Mouse (Mus musculus): ENCODE measurements at regions not wholly inside any gene's neighbourhood (a gene's known extent, or its start where the extent isn't known, plus 50 kb on each side); places are given as distances from the start of the nearest gene placed in this dataset.

DNA sequence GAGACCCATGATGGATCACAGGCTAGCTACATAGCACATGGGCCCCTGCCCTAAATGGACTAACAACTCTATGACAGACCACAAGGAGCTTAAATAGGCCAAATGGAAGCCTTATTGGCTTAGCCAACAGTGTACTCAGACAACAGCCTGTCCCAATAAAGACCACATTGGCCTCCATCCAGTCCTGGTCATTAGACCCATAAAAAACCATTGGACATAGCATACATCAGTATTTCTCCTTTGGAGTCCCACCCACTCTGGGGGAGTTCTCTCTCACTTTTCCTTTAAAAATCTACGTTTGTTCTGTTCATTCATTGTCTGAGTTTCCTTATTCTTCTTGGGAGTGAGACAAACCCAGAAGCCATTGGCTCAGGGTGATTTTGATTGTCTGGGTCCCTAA lies 160.1 kb upstream of the Plcz1 start:
- DNase-seq (ENCODE audit: extremely low read depth, low read depth, low spot score), result no peak
- no peak overlapping the region for H3K9ac ChIP-seq (ENCODE audit: low read depth, low read length)
- no peaks in the 10 kb centered on the region for H3K79me2 ChIP-seq (ENCODE audit: control insufficient read depth, insufficient read depth, low read length)
- peaks cover 14% of the 10 kb centered on the region for H3K4me1 ChIP-seq (ENCODE audit: control insufficient read depth, insufficient read depth, low read length)
- 82% methylated on average over 1 of the region's 1 CpGs for WGBS
- H3K27ac ChIP-seq (replicated peaks; ENCODE audit: insufficient read depth, low read depth, low read length), result no peak overlapping the region
- TF ChIP-seq CTCF (IDR thresholded peaks at IDR 0.05; ENCODE audit: low read depth, low read length) (no peak), POLR2A (IDR thresholded peaks at IDR 0.05; ENCODE audit: extremely low read depth, insufficient read depth, low read length) (no peak)
- no peak overlapping the region for H3K4me3 ChIP-seq (ENCODE audit: insufficient read depth, low read depth, low read length)
- H3K27me3 ChIP-seq (ENCODE audit: control insufficient read depth, insufficient read depth, low read length), result no peaks in the 10 kb centered on the region
- H3K36me3 ChIP-seq (ENCODE audit: control insufficient read depth, insufficient read depth, low read length), result no peaks in the 10 kb centered on the region

GRCm38 (mm10) chr6:140200322-140200721 lies 159.1 kb upstream of the Plcz1 start:
- Histone ChIP-seq H3K36me3 (ENCODE audit: control insufficient read depth, insufficient read depth, low read length) (no peaks in the 10 kb centered on the region), H3K4me1 (ENCODE audit: control insufficient read depth, insufficient read depth, low read length) (peaks cover 15% of the 10 kb centered on the region), H3K9ac (ENCODE audit: low read depth, low read length) (no peak overlapping the region), H3K27ac (replicated peaks; ENCODE audit: insufficient read depth, low read depth, low read length) (no peak overlapping the region), H3K79me2 (ENCODE audit: control insufficient read depth, insufficient read depth, low read length) (no peaks in the 10 kb centered on the region), H3K4me3 (ENCODE audit: insufficient read depth, low read depth, low read length) (no peak overlapping the region), H3K27me3 (ENCODE audit: control insufficient read depth, insufficient read depth, low read length) (no peaks in the 10 kb centered on the region)
- TF ChIP-seq POLR2A (IDR thresholded peaks at IDR 0.05; ENCODE audit: extremely low read depth, insufficient read depth, low read length) (no peak), CTCF (IDR thresholded peaks at IDR 0.05; ENCODE audit: low read depth, low read length) (no peak)
- 82% methylated on average over 5 of the region's 5 CpGs for WGBS
- DNase-seq (ENCODE audit: extremely low read depth, low read depth, low spot score), result no peak

GRCm38 (mm10) chr6:140198036-140198435 lies 156.8 kb upstream of the Plcz1 start:
- TF ChIP-seq CTCF (IDR thresholded peaks at IDR 0.05; ENCODE audit: low read depth, low read length), result no peak
- no peak for TF ChIP-seq POLR2A (IDR thresholded peaks at IDR 0.05; ENCODE audit: extremely low read depth, insufficient read depth, low read length)
- 45% methylated on average over 6 of the region's 6 CpGs for WGBS

DNA sequence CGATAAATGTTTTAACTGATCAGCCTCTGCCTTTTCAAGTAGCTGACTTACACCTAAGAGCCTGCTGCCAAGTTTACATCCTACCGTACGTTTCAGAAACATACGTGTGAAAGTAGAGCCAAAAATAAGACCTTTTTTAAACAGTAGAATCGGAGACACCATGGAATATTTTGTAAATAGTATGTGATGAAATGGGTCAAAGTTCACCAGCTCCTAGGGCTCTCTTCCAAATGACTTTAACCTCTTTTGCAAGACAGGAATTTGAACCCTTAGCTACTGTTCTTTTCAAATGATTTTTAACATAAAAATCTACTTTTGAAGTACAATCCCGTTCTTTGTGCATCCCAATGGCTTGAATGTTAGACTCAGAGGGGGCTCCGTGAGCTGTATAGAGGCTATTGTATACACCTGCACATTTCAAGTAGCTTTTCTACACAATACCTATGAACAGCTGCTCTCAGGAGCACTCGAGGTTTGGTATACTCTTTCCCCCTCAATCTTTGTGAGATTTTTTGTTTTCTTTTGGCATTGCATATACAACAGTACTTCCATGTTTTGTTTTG lies 155.9 kb upstream of the Plcz1 start:
- H3K79me2 ChIP-seq (ENCODE audit: control insufficient read depth, insufficient read depth, low read length), result no peaks in the 10 kb centered on the region
- H3K27me3 ChIP-seq (ENCODE audit: control insufficient read depth, insufficient read depth, low read length), result no peaks in the 10 kb centered on the region
- H3K9ac ChIP-seq (ENCODE audit: low read depth, low read length), result peak overlapping the region; percentile 57
- 19% methylated on average over 8 of the region's 8 CpGs for WGBS
- no peak overlapping the region for H3K4me3 ChIP-seq (ENCODE audit: insufficient read depth, low read depth, low read length)
- peak; percentile 95 for DNase-seq (ENCODE audit: extremely low read depth, low read depth, low spot score)
- peaks cover 17% of the 10 kb centered on the region for H3K4me1 ChIP-seq (ENCODE audit: control insufficient read depth, insufficient read depth, low read length)
- no peaks in the 10 kb centered on the region for H3K36me3 ChIP-seq (ENCODE audit: control insufficient read depth, insufficient read depth, low read length)
- peak overlapping the region; percentile 90 for H3K27ac ChIP-seq (replicated peaks; ENCODE audit: insufficient read depth, low read depth, low read length)
- TF ChIP-seq CTCF (IDR thresholded peaks at IDR 0.05; ENCODE audit: low read depth, low read length) (no peak), POLR2A (IDR thresholded peaks at IDR 0.05; ENCODE audit: extremely low read depth, insufficient read depth, low read length) (no peak)

More at GRCm38 (mm10) chr6:140198036-140198435, 156.8 kb upstream of the Plcz1 start:
- Histone ChIP-seq H3K27ac (replicated peaks; ENCODE audit: insufficient read depth, low read depth, low read length) (peak overlapping the region; percentile 48), H3K36me3 (ENCODE audit: control insufficient read depth, insufficient read depth, low read length) (no peaks in the 10 kb centered on the region), H3K9ac (ENCODE audit: low read depth, low read length) (no peak overlapping the region), H3K27me3 (ENCODE audit: control insufficient read depth, insufficient read depth, low read length) (no peaks in the 10 kb centered on the region), H3K4me3 (ENCODE audit: insufficient read depth, low read depth, low read length) (no peak overlapping the region), H3K79me2 (ENCODE audit: control insufficient read depth, insufficient read depth, low read length) (no peaks in the 10 kb centered on the region), H3K4me1 (ENCODE audit: control insufficient read depth, insufficient read depth, low read length) (peaks cover 17% of the 10 kb centered on the region)
- peak; percentile 75 for DNase-seq (ENCODE audit: extremely low read depth, low read depth, low spot score)

DNA sequence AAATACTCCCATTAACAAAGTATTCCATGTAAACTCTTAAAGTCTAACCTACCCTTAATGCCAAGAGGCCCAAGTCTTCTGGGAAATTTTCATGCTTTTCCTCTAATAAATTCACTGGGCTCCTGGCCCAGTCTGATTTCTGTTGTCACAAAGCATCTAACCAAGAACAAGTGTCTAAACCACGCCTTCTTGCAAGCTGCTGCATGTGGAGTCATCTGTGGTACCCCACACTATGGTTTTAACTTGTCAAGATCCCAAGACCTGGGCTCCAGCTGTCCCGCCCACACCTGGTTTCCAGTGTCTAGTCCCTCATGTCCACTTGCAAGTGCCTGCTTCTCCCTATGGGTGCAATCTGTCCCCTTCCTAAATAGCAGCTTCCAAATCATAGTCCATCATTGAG lies 153.0 kb upstream of the Plcz1 start:
- Histone ChIP-seq H3K27me3 (ENCODE audit: control insufficient read depth, insufficient read depth, low read length) (no peaks in the 10 kb centered on the region), H3K9ac (ENCODE audit: low read depth, low read length) (no peak overlapping the region), H3K4me3 (ENCODE audit: insufficient read depth, low read depth, low read length) (no peak overlapping the region), H3K4me1 (ENCODE audit: control insufficient read depth, insufficient read depth, low read length) (peaks cover 32% of the 10 kb centered on the region), H3K36me3 (ENCODE audit: control insufficient read depth, insufficient read depth, low read length) (no peaks in the 10 kb centered on the region), H3K27ac (replicated peaks; ENCODE audit: insufficient read depth, low read depth, low read length) (no peak overlapping the region), H3K79me2 (ENCODE audit: control insufficient read depth, insufficient read depth, low read length) (no peaks in the 10 kb centered on the region)
- DNase-seq (ENCODE audit: extremely low read depth, low read depth, low spot score), result no peak
- WGBS, result 92% methylated on average over 2 of the region's 2 CpGs
- TF ChIP-seq POLR2A (IDR thresholded peaks at IDR 0.05; ENCODE audit: extremely low read depth, insufficient read depth, low read length) (no peak), CTCF (IDR thresholded peaks at IDR 0.05; ENCODE audit: low read depth, low read length) (no peak)

DNA sequence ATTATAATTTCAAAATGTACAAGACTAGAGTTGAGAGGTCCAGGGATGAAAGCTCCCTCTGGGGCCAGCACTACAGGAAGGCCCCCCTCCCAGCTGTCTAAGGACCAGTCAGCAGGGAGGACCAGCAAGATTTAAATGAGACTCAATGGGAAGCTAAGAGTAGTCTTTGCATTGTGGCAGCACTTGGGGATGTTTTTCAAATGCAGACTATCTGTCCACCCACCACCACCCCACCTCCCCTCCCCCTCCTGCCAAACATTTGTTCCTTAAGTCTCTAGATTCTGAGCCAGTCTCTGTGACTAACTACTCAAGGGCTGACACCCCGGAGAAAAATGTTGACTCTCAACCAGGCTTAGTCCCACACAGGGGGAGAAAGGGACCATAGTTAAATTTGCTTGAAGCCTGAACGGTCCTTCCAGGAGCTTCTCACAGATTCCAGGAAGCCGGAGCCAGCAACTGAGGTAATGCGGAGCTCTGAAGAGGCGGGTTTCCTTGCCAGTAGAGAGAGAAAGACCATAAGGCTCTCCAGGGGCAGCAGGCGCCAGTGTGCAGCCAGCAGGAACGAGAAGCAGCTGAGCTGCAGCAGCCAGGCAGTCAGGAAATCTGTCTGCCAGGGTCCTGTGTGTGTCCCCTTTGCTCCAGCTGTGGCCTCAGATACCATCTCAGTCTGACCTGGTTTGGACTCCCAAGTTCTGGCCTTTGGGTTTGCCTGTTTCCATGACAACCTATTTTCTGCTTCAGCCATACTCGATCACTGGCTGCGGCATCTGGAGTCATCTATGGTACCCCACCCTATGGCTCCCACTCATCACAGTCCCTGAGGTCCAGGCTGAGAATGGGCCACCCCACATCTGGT lies 152.1 kb upstream of the Plcz1 start:
- no peak for DNase-seq (ENCODE audit: extremely low read depth, low read depth, low spot score)
- H3K27ac ChIP-seq (replicated peaks; ENCODE audit: insufficient read depth, low read depth, low read length), result no peak overlapping the region
- 82% methylated on average over 9 of the region's 9 CpGs for WGBS

More for the DNA sequence above, 152.1 kb upstream of the Plcz1 start:
- Histone ChIP-seq H3K4me1 (ENCODE audit: control insufficient read depth, insufficient read depth, low read length) (peaks cover 31% of the 10 kb centered on the region), H3K27me3 (ENCODE audit: control insufficient read depth, insufficient read depth, low read length) (no peaks in the 10 kb centered on the region), H3K9ac (ENCODE audit: low read depth, low read length) (no peak overlapping the region), H3K79me2 (ENCODE audit: control insufficient read depth, insufficient read depth, low read length) (no peaks in the 10 kb centered on the region), H3K4me3 (ENCODE audit: insufficient read depth, low read depth, low read length) (no peak overlapping the region), H3K36me3 (ENCODE audit: control insufficient read depth, insufficient read depth, low read length) (no peaks in the 10 kb centered on the region)
- TF ChIP-seq POLR2A (IDR thresholded peaks at IDR 0.05; ENCODE audit: extremely low read depth, insufficient read depth, low read length) (no peak), CTCF (IDR thresholded peaks at IDR 0.05; ENCODE audit: low read depth, low read length) (no peak)
